Mouse (Mus musculus): ENCODE measurements around the gene Pptc7. TPM values are rescaled to one million over a fixed set of nuclear protein-coding genes. Genes with fewer than 3 reads are reported as not detected.
A peak's percentile ranks its signal among the peaks of the same experiment; 100 is the strongest.

The Pptc7 gene
- polyA plus RNA-seq, 2 experiments from 2014 or later: 13.5 to 14.8 TPM

DNA sequence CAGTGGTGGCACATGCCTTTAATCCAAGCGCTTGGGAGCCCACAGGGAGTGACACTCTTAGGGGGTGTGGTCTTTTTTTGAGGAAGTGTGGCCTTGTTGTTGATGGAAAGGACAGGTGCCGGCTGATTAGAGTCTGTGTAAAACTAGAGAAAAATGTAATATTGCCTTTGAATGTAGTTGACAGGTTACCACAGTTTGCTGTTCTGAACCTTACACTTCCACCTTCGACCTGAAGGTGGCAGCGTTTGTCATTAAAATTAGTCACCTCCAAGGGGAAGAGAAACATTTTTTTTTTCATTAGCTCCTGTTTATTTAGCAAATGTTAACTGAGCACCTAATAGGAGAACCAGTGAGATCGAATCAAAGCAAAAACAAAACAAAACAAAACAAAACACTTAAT lies 16.3 kb upstream of the Pptc7 start:
- ATAC-seq: no peak

DNA sequence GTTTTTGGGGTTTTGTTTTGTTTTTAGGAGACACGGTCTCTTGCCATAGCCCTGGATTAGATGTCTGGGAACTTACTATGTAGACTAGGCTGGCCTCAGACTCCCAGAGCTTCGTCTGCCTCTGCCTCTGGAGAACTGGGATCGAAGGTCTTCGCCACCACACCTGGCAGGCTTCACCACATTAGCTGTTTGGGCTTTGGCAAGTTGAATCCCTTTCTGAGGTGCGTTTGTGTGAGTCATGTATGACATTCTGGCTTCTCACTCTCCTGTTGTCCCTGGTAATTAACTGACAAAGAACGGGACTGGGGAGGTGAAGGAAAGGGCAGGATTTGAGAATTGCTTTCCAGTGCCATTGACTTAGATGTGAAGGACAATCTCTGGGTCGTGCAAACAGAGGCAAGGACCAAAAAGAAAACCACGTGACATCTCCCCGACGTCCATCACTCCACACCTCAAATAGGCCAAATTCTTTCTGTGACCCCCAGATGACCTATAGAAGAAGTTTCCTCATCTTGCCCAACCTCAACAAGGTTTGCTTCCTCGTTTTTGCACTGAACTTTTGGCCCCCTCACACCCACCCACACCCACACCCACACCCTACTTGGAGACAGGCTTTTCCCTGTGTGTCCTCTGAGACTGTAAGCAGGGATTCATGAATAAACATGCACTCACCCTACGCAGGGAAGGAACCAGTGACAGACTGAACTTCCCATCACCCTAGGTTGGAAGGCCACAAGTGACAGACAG lies 15.1 kb upstream of the Pptc7 start:
- ATAC-seq: no peak

DNA sequence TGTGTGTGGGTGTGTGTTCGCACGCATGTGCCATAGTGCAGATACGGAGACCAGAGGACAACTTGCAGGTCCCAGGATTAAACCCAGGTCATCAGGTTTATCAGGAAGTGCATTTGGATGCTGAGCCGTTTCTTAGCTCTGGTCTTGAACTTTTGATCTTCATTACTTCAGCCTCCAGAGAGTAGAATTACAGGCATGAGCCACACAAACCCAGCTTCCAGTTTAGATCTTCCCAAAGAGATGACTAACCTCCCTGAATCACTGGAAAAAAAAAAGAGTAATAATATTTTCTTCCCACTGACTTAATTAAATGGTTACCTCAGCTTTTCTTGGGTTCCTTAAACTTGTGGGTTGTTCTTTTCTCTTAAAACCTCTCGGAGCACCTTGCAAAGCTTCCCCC lies 11.3 kb upstream of the Pptc7 start:
- ATAC-seq: no peak

DNA sequence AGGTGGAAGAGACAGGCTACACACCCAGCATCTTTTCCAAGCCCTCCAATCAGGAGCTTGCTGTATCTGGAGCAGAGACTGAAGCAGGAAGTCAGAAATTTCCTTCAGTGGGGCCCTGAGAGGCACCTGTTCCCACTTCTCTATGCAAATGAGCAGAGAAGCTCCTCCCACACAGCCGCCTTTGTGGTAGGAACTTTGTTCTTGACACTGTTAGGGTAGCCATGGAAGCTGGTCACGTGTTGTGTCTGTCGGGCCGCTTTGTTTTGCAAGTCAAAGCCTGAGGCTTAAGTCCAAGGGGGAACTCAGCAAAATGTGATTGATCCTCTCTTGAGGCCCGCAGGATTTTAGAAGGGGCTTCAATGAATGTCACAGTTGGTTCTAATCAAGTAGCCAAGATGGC lies 9.4 kb upstream of the Pptc7 start:
- peak; percentile 57 for ATAC-seq

DNA sequence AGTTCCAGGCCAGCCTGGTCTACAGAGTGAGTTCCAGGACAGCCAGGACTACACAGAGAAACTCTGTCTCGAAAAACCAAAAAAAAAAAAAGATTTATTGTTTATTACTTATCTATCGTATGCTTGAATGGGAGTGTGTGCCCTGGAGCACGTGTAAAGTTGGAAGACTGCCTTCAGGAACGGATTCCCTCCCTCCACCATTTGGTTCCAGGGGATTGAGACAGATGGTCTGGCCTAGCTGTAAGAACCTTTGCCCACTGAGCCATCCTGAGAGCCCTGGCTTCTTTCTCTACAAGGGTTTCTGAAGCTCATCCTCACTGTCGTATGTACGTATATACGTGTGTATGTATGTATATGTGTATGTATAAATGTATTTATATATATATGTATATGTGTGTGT lies 5.2 kb upstream of the Pptc7 start:
- no peak for ATAC-seq

DNA sequence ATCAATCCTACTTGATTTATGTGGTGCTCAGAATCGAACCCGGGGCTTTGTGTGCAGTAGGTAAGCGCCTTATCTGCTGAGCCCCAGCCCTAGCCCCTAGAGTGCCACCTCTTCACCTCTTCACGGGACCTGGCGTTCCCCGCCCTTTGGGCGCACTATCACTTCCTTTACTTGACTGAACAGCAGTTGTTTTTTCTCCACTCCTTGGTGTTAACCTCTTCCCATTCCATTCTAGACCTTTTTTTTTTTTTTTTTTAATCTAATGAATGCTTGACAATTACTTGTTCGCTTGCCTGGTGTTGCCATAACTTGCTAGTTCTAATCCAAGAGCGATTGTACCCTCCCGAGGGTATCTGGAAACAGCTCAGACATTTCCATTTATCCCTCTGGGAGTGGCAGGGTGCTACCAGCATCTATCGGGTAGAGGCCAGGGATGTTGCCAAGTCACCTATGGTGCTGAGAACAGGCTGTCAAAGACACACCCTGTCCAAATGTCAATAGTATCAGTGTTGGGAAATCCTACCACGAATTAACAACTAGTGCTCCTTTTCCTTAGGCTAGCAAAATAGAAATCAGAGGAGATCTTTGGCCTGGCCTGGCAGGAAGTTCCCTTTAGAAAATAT lies 4.3 kb upstream of the Pptc7 start:
- ATAC-seq: no peak

DNA sequence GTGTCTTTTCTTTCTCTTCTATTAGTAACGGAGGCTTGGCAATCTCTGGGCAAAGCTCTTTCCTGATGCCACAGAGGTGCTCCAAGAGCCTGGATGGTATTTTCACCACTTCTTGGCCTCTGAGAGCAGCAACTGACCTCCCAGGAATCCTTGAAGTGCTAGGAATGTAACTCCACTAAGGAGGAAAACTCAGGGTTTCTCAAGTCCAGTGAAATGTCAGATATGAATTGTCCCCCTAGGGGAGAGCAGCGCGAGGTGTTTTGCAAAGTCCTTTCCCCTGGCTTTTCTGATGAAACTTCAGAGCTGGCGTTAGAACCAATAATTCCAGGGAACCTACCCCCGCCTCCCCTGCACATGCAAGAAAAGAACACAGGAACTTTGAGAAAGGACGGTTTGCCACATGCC lies 3.7 kb upstream of the Pptc7 start:
- ATAC-seq: no peak

DNA sequence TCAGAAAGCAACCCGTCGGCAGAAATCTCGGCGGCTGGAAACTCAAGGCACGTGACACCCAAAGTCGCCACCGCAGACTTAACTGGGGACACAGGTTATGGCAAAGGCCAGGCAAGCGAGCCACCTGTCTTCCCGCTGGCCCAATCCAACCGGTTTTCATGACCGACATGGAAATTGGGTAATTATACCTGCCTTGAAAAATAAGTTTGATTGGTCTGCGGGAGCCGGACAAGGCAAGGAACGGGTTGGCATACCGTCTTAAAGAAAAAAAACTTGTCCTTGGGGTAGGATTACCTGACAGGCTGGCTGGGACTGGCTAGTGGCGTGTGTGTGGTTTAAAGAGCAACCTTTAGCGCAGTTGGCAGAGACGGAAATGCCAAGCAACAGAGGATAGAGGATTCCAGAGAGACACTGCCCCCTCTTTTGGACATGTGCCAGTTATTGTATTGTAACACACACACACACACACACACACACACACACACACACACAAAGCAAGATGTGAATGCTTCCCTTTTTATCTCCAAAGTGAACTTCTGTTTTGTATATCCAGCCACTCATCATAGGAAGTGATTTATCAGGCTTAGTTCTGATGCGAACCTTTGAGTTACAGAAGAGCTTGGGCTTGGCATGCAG lies 3.2 kb upstream of the Pptc7 start:
- no peak for ATAC-seq

DNA sequence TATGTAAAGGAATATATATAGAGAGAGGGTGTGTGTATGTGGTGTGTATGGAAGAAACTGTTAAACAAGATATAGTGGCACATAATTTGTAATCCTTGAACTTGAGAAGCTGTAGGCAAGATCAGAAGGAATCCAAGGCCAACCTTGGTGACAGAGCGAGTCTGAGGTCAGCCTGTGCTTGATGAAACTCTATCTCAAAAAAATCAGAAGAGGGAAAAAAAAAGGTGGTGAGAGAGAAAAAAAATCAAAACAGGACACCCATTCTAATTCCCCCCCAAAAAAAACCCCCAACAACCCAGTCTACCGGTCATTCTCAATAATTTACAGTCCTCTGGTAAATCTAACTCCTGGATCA lies 360 bp upstream of the Pptc7 start:
- no peak for ATAC-seq

DNA sequence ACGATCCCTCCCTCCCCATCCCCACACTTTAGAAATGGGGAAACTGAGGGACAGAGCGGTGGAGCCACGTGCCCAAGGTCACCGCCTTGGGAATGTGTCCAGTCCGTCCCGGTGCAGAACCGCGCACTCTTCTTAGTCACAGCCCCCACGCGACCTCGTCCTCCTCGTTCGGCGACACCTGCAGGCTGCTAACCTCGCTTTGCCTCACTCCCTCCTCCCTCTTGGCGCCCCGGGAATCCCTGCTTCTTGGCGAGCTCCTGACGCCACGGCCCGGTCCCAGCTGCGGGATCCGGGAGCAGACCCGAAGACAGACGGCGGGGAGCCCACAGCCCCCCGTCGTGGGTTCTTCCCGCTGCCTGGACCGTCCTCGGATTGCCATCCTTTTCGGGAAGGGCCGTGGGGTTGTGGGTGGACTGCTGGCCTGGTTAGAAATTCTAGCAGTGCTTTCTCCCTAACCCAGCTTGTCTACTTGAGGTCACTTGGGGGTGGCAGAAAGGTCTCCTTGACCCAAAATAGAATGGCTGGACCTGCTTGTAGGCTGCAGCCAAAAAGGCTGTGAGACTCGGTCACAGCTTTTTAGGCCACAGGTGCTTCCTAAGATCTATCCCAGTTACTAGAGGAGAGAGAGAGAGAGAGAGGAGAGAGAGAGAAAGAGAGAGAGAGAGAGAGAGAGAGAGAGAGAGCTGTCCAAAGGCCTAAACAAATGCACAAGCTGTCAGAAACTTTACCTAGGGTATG lies 1.0 kb downstream of the Pptc7 start:
- ATAC-seq: no peak

DNA sequence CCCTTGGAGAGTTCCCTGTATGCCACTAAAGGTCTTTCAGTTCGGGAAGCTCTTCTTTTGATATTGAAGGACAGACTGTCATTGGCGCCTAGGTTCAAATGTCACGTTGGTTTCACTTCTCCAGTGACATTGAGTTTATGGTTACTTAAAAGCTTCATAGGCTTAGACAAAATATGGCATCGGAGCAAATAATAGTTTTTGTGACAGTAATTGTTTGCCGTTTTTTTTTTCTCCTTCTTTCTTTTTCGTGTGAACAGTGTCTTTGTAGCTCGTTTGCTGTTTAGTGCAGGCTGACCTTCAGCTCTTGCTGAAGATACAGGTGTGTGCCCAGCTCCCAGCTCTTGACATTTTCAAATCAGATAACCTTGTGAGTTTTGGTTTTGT lies 1.6 kb downstream of the Pptc7 start:
- no peak for ATAC-seq

DNA sequence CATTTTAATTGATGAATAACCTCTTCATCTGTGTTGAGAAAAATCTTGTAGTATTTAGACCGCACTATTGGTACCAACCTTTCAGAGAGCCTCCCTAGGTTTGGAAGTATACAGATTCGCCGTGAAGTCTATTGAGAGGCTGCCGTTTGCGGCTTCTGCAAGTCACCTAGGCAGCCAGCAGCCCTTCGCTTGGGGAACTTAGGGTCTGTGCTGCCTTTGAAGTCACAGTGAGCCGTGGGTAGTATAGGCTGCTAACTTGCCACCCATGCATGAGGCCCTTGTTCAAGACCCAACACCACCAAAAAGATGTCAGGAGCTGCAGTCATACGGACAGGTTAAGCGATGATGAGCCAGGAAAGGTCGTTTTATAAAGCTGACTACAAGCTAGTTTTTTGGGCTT lies 2.0 kb downstream of the Pptc7 start:
- ATAC-seq: no peak

DNA sequence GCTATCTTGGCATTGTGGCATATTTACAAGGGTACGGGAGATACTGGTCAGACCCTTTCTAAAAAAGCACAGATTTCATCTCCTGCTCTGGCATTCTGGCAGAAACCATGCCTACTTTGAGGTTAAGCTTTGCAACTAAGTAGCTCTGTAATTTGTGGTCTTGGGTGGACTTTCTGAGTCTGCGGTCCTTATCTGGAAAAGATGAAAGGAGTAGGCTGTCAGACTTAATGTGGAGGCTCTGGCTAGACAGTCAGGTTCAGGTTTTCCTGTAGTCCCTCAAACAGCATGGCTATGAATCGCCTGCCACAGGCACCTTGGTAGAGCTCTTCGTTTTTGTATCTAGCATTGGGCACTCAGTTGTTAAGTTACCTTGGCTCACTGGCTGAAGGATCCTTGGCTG lies 2.9 kb downstream of the Pptc7 start:
- no peak for ATAC-seq

DNA sequence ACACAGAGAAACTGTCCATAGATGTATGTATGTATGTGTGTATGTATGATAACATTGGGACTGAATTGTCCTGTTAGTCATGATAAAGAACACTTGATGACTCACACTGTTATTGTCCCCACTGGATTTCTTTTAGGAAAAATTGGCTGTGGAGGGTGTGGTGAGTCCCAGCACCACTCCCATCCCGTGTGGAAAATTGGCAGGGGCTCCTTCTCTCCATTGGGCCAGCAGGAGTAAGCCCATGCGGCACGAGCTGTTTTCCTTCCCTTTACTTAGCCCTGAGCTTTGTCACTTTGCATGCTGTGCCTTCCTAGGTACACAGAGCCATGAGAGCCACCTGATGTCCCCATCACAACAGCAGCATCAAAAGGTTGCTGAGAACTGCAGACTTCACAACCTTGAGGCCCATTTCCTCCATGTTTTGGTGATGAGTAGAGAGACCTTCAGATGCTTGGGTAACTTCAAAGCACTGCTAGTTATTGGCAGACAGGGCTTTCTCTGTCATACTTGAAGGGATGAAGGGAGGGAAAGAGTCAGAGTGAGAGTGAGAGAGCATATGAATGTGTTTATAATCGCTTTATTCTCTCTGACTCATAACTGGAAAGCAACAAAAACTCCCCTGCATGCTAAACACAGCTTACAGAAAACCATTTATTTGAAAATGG lies 4.1 kb downstream of the Pptc7 start:
- peak; percentile 73 for ATAC-seq

DNA sequence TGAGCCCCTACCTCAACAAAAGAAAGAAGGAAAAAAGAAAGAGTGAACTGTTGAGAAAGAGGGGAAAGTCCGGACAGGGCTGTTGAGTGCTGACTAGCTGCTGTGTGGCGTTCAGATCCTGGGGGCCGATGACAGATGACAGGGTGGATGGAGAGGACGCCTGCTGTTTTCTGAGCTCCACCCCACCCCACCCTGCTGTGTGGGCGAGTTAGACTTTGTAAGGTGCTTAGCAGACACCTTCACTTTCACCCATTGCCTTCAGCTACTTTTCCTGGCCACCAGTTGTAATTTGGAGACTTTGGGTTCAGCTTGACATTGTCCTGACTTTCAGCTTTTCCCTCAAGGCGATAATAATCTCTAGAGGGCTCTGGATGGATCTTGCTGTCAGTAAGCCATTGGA lies 7.0 kb downstream of the Pptc7 start:
- ATAC-seq: peak; percentile 32

DNA sequence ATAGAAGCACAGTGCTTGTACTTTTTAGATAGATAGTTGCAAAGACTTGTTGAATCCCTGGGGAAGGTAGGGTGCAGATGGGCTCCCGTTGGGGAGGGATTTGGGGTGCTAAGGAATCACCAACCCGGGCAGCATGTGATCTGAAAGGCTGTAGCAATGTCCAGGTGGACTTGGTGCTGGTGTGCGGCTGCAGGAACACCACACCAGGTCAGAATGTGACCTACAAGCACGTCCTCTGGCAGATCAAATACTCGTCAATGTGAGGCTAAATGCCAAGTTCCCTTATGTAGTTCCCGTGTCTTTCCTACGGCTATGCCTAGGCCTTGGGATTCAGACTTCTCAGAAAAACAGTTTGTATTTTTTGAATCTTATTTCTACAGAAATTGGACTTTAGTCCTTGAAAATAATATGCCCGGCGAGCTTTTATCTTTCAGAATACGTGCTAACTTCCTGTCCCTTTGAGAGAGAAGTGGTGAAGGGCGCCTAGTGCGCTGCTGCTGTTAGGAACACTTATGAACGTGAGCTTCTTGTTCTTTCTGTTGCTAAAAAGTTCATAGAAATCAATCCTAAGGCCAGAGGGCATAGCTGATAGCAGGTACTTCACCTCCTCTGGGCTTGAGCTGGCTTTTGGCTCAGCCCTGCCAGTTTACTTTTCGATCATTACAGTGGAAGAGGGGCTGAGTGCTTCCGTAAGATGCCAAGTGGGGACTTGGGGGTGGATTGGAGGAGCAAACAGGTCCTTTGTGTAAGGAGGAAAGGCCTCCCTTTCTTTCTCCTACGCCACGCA lies 7.6 kb downstream of the Pptc7 start:
- no peak for ATAC-seq

DNA sequence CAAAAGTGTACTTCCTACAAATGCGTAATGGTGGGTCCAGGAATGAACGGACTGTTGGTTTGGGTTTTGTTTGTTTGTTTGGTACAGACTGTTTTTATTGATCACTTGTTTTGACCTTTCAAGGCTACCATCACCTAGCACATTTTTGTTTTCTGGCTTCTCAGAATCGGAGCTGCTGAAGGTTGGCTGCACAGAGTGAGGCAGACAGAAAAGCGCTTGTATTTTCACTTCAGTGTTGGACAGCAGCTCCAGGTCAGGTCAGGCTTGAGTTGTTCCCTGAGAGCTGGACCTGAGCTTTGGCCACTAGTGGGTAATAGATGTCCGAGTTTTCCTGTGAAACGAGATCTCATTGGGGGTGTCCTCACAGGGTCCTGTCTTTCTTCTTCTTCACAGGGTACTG lies 9.0 kb downstream of the Pptc7 start:
- ATAC-seq: no peak

DNA sequence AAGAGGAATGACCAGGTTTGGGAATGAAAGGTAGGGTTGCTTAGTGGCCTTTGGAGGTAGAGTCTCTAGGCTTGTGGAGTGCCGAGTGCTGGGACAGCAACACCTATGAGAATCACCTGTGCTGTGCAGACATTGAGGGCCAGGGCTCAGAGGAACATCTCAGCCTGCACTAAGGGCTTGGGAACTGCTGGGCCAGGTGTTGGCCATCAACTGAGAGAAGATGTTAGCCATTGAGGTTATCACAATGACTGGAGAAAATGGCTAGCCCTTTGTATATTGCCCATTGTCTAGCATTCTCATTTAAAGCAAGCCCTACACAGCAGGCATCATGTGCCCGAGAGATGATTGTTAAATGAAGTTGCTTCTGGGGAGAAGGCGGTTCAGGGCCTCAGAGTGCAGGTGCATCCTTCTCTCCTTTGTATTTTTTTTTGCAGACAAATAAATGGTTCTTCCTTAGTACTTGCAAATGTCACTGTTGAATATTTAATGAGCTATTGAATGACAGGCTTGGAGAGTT lies 10.1 kb downstream of the Pptc7 start:
- no peak for ATAC-seq

DNA sequence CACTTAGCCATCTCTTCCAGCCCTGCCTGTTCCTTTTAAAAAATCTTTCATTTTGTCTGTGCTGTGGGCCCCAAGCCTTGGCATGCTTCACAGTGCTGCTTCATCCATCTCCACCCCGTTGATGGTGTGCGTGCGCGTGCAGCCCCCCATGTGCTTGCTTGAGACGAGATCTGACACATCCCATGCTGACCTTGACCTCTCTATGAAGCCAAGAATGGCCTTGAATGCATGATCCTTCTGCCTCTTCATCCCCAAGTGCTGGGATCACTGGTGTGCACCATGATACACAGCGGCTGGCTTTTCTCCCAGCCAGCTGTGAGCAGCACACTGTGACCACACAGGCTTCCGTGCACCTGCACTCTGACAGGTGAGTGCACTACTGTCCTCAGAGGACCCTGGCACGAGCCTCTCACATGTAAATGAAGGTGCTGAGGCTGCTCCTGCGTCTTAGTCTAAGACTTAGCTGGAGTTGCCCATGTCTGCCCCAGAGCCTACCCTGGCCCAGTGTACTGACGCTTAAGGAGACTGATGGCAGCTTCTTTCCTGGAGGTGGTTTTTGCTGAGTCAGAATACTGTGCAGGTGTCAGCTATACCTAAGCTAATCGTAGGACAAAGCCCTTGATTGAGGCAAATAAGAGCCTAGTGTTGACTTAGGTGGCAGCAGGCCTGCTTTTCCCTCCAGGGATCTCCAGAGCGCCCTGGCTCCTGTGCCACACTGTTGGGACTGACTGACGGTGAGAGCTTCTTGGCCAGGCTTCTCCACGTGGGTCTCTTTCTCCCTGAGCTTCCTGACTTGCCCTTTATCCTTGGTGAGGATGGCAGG lies 11.2 kb downstream of the Pptc7 start:
- no peak for ATAC-seq

DNA sequence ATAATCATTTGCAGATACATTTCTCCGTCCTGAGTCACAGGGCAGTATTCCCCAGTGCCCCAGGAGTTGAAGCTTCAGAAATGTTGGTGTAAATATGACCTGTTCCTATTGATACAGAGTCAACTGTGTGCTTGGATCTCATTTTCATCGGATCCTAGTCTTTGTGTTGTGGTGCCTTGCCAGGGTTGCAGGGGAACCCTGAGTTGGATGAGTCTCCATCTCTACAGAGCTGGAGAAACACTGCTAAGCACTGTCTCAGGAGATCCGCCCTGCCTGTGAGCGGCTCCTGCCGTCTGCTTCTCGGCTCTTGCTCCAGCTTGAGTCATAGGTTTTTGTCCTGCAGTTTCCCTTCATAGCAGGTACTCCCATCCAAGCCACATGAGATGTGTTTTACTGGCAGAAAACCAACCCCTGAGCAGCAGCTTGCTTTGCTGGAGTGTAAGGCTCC lies 15.9 kb downstream of the Pptc7 start:
- no peak for ATAC-seq
